Comparison of ENCODE assay signal across 20 mouse cellular contexts in genomic region chr2:172594326-172594725, GRCm38 (mm10). TPM values are rescaled to one million over a fixed set of nuclear protein-coding genes. Genes with fewer than 3 reads are reported as not detected.
"Had no signal": no experiment of that assay in that cellular context is flagged by ENCODE, and none has a peak within 500 bp of the region (broad histone marks: within the 10 kb centered on the region; RNA-seq: fewer than 3 reads in every experiment).

No protein-coding gene starts in this region.

- H3K4me2 ChIP-seq: limb, embryonic 12.5 days; limb, embryonic 15.5 days; liver, embryonic 11.5 days; lung, embryonic 14.5 days; midbrain, embryonic 13.5 days had no signal

- H3K9me3 ChIP-seq: limb, embryonic 12.5 days; limb, embryonic 15.5 days; midbrain, embryonic 13.5 days had no signal

- H3K36me3 ChIP-seq: limb, embryonic 12.5 days; limb, embryonic 15.5 days; midbrain, embryonic 13.5 days had no signal

- DNase-seq: kidney, adult 2 months; kidney, postnatal 25 days; liver, postnatal 0 days; lung, embryonic 14.5 days; thymus, adult 18-20 months; thymus, postnatal 14 days; thymus, postnatal 4 days had no signal

- ATAC-seq: liver, postnatal 0 days; lung, postnatal 0 days; midbrain, embryonic 13.5 days had no signal

- H3K27ac ChIP-seq: kidney, postnatal 0 days; limb, embryonic 12.5 days; limb, embryonic 15.5 days; liver, embryonic 14.5 days; macrophage; midbrain, embryonic 13.5 days had no signal

- H3K9ac ChIP-seq: limb, embryonic 12.5 days; limb, embryonic 15.5 days; liver, embryonic 14.5 days; liver, postnatal 0 days; lung, embryonic 14.5 days; midbrain, embryonic 13.5 days had no signal

- H3K4me1 ChIP-seq: limb, embryonic 15.5 days; midbrain, embryonic 13.5 days had no signal

- H3K27me3 ChIP-seq: limb, embryonic 12.5 days; limb, embryonic 15.5 days had no signal

- H3K4me3 ChIP-seq: limb, embryonic 12.5 days; limb, embryonic 15.5 days; midbrain, embryonic 13.5 days had no signal

RNA-seq across cellular contexts. Expression of gene Tfap2c, which starts 44.9 kb away (rescaled TPM):
- total RNA-seq: megakaryocyte, adult 5-6 weeks; midbrain, postnatal 0 days had no signal
- polyA plus RNA-seq: kidney, adult 2 months; large intestine, adult 2 months; liver, embryonic 14.5 days; liver, postnatal 0 days; lung, postnatal 0 days; macrophage; midbrain, postnatal 0 days; small intestine, adult 2 months; spleen, adult 2 months had no signal
